Mouse (Mus musculus) spleen, postnatal 36 days (tissue): ENCODE measurements at regions not wholly inside any gene's neighbourhood (a gene's known extent, or its start where the extent isn't known, plus 50 kb on each side); places are given as distances from the start of the nearest gene placed in this dataset.

Experiments
- DNase-seq, 2 experiments: peaks; one replicate each; pipeline ENCODE4 v3.0.0; 2022; ENCODE audit warnings: low spot score in 2 of 2, mixed read lengths in 1 of 2

DNA sequence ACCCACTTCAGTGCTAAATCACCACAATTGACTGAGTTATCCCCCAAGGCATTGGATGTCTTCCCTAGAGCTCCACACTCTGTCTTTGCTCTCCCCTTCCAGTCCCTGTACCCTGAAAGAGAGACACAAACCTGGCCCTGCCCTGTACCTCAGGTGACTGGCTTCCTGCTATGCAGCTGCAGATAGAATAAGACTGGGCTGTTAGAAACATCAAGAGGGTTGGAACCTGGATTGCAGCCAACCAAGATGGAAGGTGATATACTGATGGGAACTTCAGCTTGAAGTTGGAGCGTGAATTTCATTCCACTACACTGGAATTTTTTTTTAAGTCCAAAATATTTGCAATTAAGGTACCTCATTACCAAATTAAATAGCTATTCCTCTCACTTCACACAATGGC, 379.0 kb upstream of the Mgmt start:
- no peak for DNase-seq

DNA sequence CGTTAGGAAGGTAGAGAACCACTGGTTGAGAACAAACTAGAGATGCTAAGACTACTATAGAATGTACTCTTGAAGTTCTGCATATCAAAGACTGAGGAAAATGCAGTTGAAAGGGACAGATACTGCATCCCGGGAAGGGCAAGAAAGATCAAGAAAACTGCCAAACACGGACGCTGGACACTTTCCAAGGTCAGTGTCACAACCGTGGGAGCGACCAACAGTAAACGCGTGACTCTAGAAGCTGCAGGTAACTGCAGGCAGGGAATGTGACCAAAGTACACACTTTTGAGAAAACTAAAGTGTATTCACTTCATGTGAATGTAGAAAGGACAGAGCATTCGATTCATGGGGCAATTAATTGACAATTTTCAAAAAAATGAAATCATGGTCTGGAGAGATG, 368.6 kb upstream of the Mgmt start:
- no peak for DNase-seq

DNA sequence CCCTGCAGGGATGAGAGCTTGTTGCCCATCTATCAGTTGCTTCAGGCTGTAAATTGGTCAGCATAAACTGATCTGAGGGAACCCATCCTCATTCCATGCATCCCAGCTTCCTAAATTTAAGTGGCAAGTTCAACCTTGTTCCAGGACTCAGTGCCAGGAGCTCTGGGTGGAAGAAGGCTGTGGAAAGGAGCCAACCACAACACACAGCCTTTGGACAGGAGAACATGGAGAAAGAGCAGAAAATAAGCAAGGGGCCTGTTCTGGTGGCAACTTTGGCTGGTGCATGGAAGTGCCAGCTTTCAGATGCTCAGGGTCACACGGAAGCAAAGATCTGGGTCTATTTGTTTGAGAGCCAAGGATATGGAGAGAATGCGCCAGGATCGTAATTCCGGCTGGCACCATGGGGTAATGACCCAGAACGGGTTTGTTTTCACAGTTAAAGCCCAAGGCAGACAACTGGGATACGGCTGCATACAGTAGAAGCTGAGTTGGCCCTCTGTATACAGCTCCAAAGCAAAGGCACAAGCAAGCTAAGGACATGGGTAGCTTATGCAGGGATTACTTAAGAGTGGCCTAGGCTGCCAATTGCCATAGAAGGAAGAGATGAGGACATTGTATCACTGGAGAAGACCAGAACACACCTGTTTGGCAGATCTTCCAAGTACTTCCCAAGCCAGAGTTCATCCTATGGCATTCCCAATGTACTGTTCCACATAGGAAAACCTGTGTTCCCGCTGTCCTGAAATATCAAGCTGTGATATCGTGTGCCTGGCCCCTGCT, 364.2 kb upstream of the Mgmt start:
- no peak for DNase-seq

DNA sequence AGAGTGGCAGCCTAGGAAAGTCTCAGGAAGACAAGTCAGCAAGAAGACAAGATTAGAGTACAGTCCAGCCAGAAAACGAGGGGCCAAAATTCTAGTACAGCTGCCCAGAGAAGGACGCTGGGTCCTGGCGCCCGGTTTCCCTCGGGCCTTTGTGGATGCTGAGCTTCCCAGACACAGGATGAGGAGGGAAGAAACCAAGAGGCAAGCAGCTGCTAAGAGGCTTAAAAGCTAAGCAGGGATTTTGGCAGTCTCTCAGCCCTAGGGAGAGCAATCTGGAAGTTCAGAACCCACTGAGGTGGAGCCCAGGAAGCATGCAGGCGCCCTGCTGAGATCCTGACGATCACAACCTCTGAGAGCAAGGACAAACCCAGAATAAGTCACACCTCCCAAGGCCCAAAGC, 363.1 kb upstream of the Mgmt start:
- no peak for DNase-seq

DNA sequence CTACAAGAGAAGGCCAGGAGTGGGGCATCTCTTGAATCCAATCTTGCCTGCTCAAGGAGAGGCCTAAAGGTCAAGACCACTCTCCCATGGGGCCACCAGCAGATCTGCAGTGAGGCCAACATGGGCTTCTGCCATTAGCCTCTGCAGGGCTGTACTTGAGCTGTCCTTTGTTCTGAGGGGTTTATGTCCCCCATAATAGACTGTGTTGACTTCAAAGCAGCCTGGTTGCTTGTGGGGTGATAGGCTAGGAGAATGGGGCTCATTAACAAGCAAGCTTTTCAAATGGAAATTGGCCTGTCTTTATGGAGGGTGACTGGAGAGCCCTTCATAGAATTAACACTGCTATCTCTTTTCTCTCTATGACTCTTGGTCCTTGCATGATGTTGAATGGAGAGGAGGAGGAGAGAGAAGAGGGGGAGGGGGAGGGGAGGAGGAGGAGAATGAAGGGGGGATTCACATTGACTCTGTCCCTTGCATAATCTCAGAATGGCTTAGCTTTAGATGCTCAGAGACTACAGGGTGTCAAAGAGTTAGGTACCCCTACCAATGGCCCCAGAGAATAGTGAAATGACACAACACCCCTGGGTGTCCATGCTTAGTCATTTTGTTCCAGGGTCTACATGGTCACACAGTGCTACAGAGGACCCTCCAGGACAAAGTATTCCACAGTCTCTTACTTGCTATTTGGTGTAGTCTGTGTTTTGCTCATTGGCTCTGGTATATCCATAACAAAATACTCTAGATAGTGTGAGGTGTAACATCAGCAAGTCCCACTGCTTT, 352.3 kb upstream of the Mgmt start:
- no peak for DNase-seq

DNA sequence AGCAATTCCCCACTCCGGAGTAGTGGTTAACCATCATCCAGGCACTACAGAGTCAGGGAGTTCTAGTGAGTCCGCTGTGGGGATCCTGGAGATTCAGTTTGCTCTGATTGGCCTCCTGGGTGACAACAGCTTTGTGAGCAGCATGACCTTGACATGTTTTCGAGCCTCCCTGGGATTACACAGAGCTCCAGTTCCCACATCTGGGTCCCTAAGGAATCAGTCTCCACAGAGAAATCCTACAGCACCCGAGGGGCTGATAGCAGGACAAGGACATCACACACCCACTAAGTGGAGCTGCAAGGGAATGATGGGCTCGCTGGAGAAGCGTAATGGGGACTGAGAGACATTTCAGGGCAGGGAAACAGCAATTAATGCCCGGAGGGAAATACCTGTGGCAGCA, 351.5 kb upstream of the Mgmt start:
- no peak for DNase-seq

DNA sequence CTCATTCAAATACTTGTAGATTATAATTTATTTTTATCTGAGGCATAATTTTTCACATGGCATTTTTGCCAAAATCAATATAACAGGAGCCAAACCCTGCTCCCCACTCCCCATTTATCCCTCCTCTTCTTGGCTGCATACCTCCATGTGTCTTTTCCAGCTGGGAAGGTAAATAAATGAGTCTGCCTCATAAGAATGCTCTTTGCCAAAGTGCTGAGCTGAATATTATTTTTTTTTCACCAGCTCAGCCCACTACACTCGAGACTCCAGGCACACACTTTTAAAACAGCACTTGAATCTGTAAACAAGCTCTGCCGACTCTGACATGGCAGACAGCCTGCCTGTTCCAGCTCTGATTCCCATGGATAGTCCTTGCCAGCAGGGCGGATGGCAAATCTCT, 346.6 kb upstream of the Mgmt start:
- no peak for DNase-seq

DNA sequence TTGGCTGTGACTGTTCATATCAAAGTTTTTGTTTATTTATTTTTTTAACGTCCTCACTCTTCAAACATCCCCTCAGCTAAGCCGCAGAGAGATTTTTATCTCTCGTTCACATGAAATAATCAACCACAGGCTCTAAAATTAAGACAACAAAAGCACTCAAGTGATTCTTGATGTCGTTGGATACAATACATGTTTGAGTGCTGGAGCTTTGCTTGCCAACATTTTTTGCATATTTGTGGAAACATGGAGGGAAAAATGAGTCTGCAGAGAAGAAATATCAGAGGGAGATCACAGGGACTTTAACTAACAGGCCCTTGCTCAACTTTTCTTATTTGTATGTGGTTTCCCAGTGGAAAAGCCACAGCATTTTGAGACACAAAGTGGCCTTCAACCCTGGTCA, 338.0 kb upstream of the Mgmt start:
- no peak for DNase-seq

DNA sequence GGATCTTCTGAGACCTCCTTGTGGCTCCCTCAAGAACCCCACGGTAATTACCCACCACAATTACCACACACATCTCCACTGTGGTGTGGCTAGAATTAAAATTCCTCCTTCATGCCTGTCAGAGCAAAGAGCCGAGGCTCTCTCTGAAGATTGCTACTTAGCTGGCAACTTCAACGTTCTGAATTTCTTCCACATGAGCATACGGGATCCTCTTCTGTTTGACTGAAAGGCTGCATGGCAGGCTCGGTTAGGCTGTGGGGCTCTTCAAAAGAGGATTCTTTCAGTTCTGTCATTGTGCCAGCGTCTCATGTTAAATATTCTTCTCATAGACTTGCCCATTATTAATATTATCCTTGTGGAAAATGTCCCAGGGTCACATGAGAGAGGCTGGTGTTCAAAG, 334.9 kb upstream of the Mgmt start:
- DNase-seq: no peak

DNA sequence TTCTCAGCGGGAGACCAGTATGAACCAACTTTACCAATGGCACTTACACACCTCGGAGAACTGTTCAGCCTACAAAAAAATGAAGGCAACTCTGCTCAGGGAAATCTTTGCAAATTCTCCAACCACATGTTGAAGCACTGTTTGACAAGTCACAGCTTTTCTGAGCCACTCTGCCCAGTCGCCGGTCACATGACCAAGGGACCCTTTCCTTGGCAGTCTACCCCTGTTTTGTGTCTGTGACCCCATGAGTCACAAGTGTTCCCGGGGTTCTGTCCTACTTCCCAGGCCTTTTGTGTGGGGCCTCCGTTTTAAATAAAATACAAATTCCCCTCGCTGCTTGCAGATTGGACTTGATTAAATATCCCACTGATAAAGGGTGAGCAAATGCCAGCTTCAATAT, 323.5 kb upstream of the Mgmt start:
- DNase-seq: no peak

DNA sequence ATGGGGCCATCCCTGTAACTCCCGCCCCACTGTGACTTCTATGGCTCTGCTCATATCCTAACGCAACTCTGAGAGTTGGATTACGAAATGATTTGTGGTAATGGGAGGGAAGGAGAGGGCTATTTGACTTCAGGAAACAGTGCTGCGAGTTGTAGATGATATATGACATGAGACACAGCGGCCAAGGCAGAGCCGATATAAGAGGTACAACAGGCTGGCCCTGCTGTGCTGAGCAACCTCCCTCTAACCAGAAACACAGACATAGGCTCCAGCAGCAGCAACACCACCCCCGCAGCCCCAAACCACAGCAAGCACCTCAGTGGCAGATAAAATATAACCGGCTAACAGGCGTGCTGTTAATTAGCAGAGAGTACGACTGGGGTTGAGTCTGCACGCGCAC, 312.5 kb upstream of the Mgmt start:
- no peak for DNase-seq

DNA sequence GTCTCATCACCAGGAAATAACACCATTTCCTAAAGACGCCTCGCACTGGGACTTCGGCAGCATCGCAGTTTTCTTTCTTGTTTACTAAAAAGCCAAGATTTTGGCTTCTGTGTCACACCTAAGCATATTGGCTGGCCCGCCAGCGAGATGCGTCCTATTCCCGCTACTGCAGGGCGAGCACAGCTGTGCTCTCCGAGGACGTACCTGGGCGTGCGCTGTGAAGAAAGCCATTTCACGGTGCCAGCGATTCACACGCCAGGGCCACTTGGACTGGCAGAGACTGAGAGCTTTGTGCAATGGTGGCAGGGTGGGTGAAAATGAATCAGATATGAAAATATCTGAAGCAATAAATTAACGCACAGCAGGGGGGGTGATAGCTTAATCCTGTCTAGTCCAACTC, 310.1 kb upstream of the Mgmt start:
- DNase-seq: no peak

DNA sequence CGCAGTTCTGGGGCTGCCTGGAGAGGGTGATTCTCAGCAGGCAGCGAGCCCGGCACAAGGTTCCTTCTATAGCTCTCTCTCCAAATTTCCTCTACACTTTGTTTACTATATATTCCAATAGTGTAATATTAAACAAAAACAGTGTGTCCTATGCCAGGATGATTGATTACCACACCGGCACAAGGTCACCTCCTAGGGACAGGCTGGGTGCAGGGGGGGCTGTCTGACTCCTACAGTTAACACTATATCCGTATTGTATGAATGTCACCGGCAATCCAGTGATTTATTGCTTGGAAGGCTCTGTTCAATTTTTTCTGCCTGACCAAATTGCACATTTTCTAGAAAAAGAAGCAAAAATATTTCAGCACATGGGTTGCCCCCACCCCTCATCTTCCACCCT, 305.9 kb upstream of the Mgmt start:
- DNase-seq: no peak

DNA sequence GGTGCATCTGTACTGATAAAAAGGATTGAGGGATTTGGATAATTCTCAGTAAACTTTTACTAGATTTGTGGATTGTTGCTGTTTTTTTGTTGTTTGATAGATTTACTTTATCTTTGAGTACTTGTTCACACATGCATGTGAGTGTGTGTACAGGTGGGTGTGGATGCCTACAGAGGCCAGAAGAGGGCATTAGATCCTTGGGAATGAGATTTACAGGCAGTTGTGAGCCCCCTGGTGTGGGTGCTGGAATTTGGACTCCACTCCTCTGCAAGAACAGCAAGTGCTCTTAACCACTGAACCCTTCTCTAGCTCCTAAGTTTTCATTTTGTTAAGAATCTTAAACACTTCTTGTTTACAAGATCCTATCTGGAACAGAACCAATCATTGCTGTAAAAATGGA, 303.5 kb upstream of the Mgmt start:
- DNase-seq: no peak

DNA sequence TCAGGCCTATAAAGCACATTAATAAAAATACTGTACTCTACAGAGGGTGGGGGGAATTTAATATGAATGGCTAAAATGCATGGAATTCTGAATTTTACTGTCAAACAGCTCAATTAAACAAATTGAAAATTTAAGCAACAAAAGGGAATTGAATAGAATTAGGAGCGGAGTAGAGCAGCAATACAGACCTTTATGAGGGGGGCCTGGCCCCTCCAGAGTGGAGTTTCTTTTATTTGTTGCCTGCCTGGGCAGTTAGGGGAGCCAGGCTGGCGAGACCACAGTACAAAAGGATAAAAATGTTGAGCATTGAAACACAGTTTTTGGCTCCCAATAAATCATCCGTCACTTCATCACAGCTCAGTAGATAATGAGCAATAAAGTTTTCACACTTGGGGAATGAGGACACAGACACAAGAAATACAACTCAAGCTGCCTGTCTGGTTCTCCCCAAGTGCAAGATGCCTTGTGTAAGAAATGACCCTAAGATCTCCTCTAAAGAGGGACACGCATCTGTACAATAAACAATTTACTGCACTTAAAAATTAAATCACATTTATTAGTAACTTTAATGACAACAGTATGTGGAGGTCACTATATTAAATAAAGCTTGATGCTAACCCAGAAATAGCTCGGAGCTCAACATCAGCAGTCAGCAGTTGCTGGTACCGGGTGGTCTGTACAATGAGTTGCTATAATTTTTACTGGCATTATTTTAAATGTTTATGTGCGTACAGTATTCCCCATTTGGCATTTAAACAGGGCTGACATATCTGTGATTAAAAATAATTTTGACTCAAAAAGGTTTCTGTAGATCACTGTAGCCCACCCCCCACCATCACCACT, 286.9 kb upstream of the Mgmt start:
- DNase-seq: no peak

DNA sequence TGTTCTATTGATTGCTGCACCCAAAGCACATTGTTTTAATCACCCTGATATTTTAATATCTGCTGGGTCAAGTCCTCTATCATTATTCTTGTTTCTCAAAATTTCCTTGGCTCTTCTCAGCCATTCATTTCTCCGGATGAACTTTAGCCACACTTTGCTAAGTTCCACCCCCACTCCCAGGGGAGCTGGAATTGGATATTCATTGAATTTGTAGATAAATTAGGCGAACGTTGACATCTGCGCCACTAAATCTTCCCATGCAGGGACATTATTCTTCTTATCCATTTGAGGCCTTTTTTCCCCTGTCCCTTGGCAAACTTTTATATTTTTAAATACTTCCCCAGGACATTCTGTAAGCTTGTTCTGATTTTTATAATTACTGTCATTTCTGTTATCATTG, 280.9 kb upstream of the Mgmt start:
- DNase-seq: no peak

DNA sequence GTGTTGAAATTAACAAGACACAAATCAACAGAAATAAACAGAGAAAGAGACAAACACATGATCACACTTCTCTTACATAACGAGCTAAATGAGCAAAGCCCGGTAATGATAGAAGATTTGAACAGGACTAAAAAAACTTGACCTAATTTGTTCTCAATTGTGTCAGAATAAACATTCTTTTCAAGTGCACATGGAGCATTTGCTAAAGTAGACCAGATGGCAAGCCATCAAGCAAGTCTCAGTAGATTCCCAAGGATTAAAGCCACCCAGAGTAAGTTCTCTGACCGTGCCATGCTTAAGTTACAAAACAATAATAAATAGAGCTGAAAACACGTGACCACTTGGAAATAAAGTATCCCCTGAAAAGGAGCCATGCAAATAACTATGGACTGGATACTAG, 269.9 kb upstream of the Mgmt start:
- DNase-seq: no peak

DNA sequence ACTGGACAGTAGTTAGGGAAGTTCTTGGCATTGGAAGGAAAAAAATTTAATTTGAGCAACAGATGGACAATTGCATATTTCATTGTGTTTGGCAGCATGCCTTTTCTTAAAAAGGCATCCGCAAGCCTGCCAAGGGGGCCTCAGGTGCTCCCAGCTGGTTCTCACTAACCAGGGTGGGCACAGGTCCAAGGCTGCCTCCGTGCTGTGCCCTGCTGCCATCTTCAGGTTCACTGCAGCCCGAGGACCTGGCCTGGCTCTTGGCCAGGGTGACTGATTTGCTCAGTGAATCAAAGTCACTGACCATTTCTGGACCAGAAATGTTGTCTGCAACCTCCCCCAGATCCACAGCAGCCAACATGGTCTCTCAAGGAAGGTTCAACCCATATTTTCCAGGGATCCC, 263.3 kb upstream of the Mgmt start:
- no peak for DNase-seq

DNA sequence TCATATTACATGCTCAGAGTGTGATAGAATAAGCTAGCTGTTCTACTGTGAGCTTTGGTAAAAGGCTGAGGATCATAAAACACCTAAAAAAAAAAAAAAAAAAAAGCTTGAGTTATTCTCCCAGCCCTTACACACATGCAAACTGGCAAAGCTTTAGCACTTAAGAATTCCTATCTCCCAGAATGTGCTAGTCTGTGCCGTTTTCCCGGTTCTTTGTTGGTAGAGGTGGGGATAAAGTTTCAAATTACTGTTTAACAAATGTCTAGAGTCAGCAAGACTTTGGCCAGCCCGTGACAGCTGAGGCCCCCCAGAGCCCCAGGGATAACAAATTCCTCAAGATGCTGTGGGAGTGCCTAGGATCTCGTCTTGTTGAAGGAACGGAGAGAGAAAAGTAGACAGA, 254.3 kb upstream of the Mgmt start:
- DNase-seq: no peak

DNA sequence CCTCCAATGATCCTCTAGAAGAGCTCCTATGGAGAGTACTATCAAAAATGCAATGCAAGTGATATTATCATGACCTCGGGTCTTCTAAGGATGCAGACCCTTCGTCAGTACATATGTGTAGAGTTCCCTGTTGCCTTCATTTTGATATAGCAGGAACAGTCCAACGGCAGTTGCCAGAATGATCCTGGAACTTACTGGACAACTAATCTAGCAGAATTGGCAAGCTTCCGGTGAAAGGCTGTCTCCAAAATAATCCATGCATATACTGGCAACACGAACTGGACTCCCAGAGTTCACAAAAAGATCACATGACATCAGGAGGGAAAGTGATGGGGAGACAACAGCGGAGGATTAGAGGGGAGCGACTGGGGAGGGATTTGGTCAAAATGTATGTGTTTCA, 253.6 kb upstream of the Mgmt start:
- no peak for DNase-seq

DNA sequence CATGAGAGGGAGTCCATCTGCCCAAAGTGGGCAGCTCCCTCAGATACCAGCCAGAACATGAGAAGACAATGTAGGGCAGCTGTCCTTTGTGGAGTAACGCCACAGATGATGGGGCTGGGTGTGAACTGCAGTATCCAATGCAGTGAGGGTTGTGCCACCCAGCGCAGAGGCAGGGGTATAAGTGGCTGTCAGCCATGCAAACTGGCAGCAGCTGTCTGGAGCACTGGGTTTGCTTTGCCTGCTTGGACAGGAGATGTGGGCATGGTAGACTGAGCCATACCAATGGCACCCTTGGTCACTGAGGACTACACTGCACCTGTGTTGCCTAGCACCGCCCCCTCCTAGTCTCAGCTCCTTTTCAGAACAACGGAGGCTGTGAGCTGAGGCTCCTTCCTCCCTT, 244.6 kb upstream of the Mgmt start:
- DNase-seq: no peak

DNA sequence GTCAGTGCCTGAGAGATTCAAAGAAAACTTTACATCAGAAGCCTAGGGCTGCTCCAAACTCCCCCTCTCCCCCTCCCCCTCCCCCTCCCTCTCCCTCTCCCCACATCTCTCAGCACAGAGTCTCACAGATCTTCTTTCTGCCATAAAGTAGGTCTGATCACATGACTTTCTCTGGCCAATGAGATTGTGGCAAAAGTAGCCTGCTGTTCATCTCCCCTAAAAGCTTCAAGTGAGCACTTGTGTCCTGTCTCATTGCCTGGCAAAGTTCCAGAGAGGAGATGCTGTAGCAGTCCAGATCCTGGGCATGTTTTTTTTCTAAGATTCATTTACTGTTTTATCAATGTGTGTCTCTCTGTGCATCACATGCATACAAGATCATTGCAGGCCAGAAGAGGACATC, 234.5 kb upstream of the Mgmt start:
- DNase-seq: no peak

DNA sequence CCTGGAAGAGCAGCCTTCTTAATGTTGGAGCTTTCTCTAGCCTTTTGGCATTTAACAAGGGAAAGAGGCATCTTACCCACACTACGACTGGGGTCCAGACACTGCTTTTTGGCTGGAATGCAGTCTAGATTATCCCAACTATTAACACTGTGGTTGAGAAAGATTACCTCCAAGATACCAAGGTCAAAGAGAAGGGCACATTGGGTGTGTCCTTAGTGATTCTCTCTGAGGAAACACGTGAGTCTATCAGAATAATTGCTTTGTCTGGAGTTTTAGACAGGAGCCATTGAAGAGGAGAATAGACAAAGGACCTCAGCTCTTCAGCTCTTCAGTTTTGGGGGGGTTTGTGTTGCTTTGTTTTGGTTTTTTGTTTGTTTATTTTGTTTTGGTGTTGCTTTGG, 234.0 kb upstream of the Mgmt start:
- no peak for DNase-seq
